Mouse (Mus musculus): ENCODE measurements around the gene Bcap29.
"Not testable (repeated sequence)": the region's sequence is repeated elsewhere in the genome, so short reads cannot be mapped to it uniquely, and the experiment has no call there.

Bcap29 gene

GRCm38 (mm10) chr12:31578691-31579476 lies 55.6 kb downstream of the Bcap29 start:
- DNase-seq (ENCODE audit: low spot score in 2 of 2) = no peak

GRCm38 (mm10) chr12:31574506-31574905 lies 60.0 kb downstream of the Bcap29 start:
- DNase-seq (ENCODE audit: low spot score in 2 of 2) = no peak

GRCm38 (mm10) chr12:31569784-31570183 lies 64.7 kb downstream of the Bcap29 start:
- DNase-seq (ENCODE audit: low spot score in 2 of 2) = no peak

GRCm38 (mm10) chr12:31568661-31569060 lies 65.8 kb downstream of the Bcap29 start:
- DNase-seq (ENCODE audit: low spot score in 2 of 2) = no peak

GRCm38 (mm10) chr12:31567535-31567934 lies 66.9 kb downstream of the Bcap29 start:
- not testable (repeated sequence) for DNase-seq (ENCODE audit: low spot score in 2 of 2)

- DNase-seq (ENCODE audit: low spot score in 2 of 2) = no peak
Measured at GRCm38 (mm10) chr12:31560712-31561111, 73.7 kb downstream of the Bcap29 start.

- DNase-seq (ENCODE audit: low spot score in 2 of 2) = no peak
Measured at GRCm38 (mm10) chr12:31560002-31560401, 74.5 kb downstream of the Bcap29 start.

- no peak for DNase-seq (ENCODE audit: low spot score in 2 of 2)
Measured at GRCm38 (mm10) chr12:31554371-31554770, 80.1 kb downstream of the Bcap29 start.

GRCm38 (mm10) chr12:31551252-31551651 lies 83.2 kb downstream of the Bcap29 start:
- DNase-seq (ENCODE audit: low spot score in 2 of 2) = no peak

- DNase-seq (ENCODE audit: low spot score in 2 of 2) = no peak
Measured at GRCm38 (mm10) chr12:31546061-31546460, 88.4 kb downstream of the Bcap29 start.

GRCm38 (mm10) chr12:31545219-31545618 lies 89.2 kb downstream of the Bcap29 start:
- no peak for DNase-seq (ENCODE audit: low spot score in 2 of 2)

- DNase-seq (ENCODE audit: low spot score in 2 of 2) = no peak
Measured at GRCm38 (mm10) chr12:31541541-31541940, 92.9 kb downstream of the Bcap29 start.
